Mouse (Mus musculus) layer of hippocampus, postnatal 14 days (tissue): ENCODE measurements around the gene Fdxr. TPM values are rescaled to one million over a fixed set of nuclear protein-coding genes. Genes with fewer than 3 reads are reported as not detected.

Source experiments
- DNase-seq, 2 experiments: peaks; one replicate each; pipeline ENCODE4 v3.0.0; 2021 to 2022; ENCODE audit warnings: low spot score in 2 of 2, mixed read lengths in 1 of 2
- long read RNA-seq, 2 experiments: library from polyadenylated mRNA; stranded (forward); transcript quantifications; one replicate each; pipeline ENCODE4 v2.0.0; 2021
- total RNA-seq, 2 experiments: library from RNA; stranded (reverse); gene quantifications; 2 replicates each; pipeline ENCODE4 v1.2.3; 2021

Gene Fdxr
- total RNA-seq, result 10 to 100 TPM; 19.4 to 21.3 TPM
- long read RNA-seq, experiment 1, transcript Fdxr-201 (12 exons, 1,948 nt), result major isoform, 9 of 17 reads
- long read RNA-seq, experiment 1, partial matches to known transcripts, result 2 of 17 reads
- long read RNA-seq, experiment 1, other reads (novel, unspliced or antisense), result 6 of 17 reads
- long read RNA-seq, experiment 2, transcript Fdxr-201 (12 exons, 1,948 nt), result major isoform, 11 of 20 reads
- long read RNA-seq, experiment 2, partial matches to known transcripts, result 1 of 20 reads
- long read RNA-seq, experiment 2, other reads (novel, unspliced or antisense), result 8 of 20 reads

DNA sequence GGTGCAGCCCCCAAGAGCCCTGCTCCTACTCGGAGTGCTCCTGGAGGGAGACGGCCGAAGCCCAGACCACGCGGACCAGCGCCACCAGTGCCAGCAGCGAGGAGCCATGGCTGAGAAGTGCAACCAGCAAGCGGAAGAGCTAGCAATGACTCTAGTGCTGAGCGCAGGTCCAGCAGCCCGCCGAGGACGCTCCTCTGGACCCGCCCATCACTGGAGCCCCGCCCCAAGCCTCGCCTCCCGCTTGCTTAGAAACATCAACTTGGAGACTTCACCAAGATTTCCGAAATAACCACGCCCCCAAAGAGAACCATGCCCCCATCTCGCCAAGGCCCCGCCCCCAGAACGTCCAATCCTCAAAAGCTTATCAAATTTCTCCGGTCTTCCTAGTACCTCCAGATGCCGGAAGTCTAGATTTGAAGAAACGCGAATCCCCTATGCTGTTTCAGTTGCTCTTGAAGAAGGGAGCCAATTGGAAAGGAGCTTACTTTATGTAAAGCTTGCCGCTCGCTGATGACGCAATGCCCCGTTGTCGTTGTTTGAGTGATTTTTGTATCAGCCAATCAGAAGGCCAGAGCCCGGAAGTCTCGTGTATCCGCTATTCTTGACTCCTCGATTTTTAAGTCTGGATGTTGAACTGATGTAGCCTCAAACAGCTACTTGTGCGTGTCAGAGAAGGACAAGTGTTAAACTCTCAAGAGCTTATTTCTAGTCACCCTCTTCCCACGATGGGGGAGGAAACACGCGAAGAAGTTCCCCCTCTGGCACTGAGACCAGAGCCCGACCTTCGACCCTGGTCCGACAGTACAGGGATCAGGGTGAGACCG lies at the start of gene Fdxr:
TSS of gene Fdxr (minus strand) at position 271 of the 824 bp plus-strand sequence.
- peak; percentile 95 to 99 for DNase-seq

DNA sequence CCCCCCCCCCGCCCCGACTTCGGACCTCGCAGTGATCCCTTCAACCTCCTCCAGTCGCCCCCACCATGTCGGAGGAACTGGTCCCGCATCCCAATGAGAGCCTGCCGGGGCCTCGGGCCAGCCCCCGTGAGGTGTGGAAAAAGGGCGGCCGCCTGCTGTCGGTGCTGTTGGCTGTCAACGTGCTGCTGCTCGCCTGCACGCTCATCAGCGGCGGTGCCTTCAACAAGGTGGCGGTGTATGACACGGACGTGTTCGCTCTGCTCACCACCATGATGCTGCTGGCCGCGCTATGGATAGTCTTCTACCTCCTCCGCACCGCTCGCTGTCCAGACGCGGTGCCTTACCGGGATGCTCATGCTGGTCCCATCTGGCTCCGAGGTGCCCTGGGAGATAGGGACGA lies 46.5 kb upstream of the Fdxr start:
- DNase-seq, result no peak

DNA sequence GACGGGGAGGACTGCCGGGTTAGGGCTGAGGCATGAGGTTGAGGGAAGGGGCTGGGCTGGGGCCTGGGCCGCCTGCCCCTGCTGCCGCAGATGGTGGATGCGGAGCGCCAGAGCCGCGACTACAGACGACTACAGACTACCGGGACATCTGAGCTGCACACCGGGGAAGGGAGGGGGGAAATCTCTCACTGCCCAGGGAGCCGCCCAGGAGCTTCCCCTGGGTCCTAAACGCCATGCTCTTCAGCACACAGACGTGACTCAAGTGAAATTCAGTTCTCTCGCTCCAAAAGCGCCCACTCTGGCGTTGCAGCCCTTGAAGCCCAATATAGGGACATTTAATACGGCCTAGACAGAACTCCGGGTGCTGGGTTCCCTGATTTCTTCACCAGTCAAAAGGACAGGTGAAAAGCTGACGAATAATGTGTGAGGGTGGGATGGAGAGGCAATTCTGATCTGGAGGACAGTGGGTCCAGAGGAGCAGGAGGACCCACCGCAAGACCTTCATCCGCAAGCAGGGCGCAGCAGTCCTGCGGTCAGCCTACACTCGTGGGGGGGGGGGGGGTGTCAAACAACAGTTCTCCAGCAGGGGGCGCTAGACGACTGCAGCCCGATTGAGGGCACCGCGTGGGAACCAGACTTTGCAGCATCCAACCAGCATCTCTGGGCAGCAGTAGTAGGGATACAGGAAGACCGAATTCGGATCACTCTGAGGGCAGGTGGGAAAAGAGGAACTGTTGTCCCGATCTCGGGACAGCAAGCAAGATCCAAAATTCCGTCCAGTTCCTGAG lies 45.2 kb upstream of the Fdxr start, which contains the start of gene Ush1g:
TSS of gene Ush1g (minus strand) at position 136 of the 788 bp plus-strand sequence.
- peak in 1 of 2 experiments; percentile 33 for DNase-seq

DNA sequence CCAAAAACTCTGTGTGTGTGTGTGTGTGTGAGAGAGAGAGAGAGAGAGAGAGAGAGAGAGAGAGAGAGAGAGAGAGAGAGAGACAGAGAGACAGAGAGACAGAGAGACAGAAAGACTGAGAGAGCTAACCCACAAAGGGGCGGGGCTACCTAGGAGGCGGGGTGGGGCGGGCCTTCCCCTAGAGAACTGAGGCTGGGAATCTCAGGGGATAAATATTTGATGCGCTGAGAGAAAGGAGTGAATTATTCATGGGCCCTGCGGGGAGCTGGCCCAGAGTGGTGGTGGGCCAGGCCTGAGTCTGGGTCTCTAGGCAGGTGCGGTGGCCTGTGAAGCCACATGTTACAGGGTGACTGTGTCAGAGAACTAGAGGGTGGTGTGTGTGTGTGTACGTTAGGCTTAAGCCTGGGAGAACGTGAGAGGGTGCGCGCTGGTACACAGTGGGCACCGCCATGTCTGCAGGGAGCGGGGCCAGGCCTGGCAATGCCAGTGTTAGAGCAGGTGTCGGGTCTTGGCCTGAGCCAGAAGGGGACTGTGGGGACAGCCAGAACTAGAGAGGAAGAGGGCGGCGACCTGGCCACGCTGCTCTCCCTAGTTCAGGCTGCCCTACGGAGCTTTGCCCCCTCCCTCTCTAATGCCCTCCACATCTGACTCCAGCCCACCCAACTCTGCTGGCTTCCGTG lies 43.0 kb upstream of the Fdxr start:
- no peak for DNase-seq

DNA sequence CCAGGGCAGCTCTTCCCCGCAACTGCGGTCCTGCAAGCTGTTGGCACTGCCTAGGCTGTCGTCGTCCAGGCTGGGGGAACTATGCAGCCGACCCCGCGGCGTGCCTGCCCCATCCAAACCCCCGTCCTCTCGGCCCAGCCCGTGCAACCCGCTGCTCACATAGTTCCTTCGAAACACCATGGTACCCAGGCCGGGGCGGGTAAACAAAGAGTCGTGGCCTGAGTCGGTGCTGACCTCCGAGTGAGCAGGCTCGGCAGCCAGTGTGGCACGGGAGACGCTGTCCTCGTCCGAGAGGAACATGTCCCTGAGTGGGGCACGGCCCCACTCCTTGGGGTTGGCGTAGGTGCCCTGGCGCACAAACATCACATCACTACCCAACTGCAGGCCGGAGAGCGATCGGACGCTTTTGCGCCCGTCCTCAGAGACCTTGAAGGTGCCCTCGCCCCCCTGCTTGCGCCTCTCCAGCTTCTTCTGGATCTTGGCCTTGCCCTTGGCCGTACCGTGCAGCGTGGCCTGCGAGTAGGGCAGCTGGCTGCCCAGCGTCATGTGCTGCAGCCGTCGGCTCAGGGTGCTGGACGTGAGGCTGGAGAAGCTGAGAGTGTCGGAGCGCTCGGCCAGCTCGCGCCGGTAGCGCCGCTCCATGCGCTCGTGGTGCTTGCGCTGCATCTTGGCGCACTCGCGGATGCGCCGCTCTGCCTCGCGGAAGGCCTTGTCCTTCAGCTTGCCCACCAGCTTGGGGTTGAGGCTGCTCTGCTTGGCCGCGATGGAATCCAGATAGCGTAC lies 41.6 kb upstream of the Fdxr start:
- DNase-seq, result no peak

DNA sequence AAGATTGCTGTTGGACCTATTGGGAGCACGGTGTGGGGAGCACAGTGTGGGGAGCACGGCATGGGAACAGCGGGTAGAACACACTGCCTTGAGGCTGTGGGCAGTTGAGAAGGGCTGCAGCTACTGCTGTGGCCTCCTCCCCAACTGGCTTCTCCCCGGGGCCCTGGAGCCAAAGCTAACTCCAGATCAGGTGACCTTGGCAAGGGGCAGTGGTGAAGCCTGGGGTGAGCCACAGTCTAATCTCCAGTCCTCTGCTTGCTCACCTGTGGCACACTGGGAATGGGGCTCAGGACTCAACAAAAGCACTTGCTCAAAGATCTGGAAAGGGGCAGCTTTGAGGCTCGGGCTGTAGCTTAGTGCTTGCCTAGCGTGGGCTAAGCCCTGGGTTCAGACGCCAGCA lies 40.4 kb upstream of the Fdxr start:
- DNase-seq, result no peak

DNA sequence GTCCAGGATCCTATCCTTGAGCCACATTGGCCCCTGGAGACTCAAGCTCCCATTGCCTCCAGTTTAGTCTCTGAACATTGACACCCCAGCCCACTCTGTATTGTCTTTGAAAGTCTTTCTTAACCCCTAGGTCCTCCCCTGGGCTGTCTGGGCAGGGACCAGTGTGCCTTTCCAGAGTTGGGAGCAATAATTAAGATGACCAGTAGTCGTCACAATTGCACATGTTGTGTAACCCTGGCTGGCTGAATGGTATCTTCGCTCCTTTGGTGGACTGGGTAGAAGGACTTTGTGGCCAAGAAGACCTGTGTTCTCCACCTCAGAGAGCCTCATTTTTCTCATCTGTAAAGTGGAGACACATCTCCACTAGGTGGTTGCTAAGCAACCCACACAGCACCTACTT lies 37.4 kb upstream of the Fdxr start:
- no peak for DNase-seq

DNA sequence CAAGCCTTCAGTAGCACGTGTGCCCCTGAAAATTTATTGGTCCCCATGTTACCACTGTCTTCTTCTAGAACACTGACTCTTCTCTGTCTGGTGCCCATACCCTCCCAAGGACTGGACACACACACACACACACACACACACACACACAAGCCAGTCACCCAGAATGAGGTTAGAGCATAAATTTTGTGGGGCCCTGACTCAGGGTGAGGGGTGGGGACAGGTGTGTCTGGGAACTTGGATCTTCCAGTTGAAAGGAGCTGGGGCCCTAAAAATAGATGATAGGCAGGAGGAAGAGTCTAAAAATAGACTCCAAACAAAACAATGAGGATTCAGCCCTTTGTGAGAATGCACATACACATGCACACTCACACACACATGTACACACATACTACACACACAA lies 31.9 kb upstream of the Fdxr start:
- no peak for DNase-seq

DNA sequence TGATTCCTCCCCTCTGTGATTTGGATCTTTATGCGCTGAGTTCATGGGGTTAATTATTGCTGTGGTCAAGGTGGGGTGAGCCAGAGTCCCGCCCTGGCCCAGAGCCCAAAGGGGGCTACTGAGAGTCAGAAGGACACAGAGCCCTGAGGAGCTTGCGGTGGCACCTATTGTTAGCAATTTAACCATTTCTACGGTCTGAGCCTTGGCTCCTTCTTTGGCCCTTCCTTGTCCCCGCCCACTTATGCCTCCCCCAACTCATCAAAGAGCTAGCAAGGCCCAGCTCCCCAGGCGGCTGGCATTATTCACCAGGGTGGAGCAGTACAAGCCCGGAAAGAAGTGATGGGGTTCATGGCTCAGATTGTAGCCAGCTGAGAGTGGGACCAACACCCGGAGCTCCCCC lies 30.0 kb upstream of the Fdxr start, which contains the start of gene Otop2:
TSS of gene Otop2 (plus strand) at position 301 of the 400 bp plus-strand sequence.
- DNase-seq, result no peak

DNA sequence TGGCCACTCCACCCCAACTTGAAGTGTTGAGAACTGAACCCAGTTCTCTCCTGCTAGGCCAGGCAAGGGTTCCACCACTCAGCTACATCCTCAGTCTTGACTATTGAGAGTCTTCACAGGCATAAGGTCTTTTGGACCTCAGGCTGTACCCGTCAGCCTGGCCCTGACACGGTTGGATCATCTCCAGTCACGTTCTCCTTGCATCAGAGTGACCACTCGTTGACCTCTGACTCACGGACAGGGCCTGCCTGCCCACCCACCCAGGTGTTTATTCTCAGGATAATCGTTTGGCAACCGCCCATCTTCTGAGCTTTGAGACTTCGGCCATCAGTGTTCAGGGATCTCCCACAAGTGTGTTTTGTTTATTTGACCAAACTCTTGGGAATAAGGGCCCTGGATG lies 26.3 kb upstream of the Fdxr start:
- no peak for DNase-seq

DNA sequence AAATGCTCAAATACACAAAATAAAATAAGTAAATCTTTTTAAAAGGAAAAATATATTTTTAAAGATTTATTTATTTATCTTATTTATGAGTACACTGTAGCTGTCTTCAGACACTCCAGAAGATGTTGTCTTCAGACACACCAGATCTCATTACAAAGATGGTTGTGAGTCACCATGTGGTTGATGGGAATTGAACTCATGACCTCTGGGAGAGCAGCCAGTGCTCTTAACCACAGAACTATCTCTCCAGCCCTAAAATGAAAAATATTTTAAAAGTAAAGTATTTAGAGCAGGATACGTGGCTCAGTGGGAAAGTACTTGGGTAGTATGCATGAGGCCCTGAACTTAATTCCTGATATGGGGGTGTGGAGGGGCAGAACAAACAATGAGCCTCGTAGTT lies 24.5 kb upstream of the Fdxr start:
- DNase-seq, result no peak

DNA sequence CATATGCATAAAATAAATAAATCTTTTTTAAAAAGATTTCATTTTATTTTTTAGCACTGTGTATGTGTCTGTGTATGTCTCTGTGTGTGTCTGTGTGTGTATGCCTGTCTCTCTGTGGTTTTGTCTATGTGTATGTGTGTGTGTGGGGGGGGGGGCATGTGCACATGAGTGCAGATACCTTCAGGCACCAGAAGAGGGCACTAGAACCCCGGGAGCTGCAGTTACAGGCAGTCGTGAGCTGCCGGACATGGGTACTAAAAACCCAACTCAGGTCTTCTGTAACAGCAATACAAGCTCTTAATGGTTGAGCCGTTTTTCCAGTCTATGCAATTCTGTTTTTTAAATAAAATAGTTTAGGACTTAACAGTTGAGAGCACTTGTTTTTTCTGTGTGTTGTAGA lies 23.9 kb upstream of the Fdxr start:
- no peak for DNase-seq

DNA sequence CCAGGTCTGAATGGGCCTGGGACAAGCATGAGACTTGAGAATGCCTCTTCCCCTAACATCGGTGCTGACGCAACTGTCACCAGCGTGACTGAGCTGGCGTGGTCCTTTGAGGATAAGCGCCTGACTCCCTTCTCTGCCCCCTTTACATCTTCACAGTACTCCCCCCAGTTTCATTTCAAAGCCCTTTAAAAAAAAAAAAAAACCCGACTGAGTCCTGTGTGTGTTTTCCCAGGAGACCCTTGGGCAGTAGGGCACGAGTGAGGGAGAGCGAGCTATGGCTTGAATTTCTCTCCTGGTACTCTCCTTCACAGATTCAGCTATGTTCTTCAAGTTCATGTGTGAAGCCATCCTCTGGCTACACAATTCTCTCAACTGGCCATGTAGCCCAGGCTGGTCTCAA lies 21.3 kb upstream of the Fdxr start:
- no peak for DNase-seq

DNA sequence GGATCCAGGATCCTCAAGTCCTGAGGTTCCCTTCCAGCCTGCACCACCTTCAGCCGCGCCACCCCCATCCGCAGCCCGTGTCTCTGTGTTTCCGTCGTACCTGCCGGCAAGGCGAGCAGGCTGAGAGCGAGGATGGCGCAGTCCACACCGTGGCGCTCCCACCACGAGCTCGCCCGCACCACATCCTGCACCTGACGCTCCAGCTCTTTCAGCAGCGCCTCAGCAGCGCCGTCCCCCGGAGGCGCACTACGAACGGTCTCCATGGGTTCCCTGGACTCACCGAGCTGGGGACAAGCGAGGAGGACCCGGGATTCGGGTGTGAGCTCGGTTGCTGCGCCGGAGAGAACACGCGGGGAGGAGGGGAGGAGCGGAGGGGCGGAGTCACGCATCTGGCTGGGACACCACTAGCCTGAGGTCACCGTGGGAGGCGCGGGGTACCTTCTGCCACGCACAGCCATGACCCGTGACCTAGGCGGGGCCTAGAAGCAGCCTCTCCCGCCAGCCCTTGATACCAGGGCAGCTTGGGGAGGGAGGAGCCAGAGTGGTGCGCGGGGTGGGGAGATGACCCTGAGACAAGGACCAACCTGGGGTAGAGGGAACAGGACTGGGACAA lies 20.5 kb upstream of the Fdxr start, which contains the start of gene Fads6:
TSS of gene Fads6 (minus strand) at position 450 of the 613 bp plus-strand sequence.
- DNase-seq, result peak; percentile 54 to 55

DNA sequence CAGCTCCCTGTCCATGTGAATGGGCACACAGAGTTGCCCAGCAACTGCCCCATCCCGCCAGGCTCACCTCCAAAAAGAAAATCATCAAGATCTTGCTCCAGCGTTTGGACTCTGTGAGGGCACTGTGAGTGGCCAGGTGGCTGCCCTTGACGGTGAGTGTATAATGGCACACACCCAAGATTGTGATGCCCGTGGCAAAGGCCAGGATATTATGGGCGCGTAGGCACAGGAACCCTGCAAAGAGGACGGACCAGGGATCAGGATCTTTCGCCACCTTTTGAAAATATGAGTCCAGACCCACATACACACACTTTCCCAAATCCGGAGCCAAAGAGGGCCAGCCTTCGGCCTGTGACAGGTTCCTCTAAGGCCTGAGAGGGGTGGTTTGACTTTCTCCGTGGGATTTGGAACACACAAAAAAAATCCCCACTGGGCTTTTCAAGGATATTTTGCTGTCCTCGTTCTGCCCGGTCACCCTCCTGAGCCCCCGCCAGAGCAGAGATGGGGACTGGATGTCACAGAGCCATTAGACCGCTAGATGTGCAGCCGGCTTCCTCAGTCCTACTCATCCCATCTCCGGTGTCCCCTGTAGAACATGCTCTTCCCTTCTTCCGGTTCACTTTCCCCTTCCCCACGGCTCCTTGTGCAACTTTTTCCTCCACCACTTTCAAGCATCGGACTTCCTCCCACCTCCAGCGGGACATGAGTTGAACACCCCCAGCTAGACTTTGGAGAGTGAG lies 19.8 kb upstream of the Fdxr start:
- DNase-seq, result no peak

DNA sequence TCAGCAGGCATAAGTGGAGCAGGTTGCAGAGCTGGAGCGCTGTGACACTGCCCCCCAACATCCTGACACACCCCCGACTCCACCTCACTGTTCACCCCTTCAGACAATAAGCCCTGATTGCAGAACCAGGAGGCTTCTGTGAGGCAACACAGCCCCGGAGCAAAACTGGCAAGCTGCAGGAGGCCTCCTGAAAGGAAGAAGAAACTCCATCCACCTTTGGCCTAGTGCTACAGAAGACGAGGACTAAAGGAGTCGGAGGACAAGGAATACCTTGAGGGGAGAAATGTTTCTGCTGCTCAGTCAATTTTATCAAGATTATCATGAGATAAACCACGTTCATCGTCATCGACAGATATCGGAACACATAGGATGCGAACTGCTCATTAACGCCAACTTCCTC lies 19.1 kb upstream of the Fdxr start:
- DNase-seq, result no peak

DNA sequence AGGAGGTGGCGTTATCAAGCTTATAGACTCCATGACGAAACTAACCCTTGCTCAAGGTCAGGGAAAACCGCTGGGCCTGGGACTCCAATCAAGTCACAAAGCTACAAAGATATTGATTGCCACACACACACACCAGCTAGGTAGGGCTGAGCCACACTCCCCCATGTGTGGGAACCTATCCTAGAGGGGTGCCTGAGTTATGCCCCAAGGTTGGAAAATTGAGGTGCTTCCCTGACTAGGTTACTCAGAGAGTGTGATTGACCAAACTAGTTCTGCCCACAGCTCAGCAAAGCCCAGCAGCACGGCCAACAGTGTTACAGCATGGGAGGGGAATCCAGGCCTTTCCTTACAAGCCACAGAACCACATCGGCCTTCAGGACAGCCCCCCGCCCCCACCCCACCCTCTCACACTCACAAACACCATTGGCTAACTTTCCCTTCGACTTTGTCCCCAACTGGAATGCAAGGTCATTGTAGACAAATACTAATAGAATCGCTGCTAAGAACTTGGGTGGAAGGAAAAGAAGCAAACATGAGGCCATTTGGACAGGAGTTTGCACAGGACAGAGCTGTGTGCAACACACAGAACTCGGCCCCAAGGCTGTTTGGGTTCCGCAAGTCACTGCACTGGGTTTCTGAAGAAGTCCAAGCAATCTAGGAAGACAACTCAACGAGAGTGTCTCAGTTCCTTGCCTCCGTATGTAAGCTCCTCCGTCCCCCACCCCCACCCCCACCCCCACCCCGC lies 16.0 kb upstream of the Fdxr start:
- DNase-seq, result no peak

DNA sequence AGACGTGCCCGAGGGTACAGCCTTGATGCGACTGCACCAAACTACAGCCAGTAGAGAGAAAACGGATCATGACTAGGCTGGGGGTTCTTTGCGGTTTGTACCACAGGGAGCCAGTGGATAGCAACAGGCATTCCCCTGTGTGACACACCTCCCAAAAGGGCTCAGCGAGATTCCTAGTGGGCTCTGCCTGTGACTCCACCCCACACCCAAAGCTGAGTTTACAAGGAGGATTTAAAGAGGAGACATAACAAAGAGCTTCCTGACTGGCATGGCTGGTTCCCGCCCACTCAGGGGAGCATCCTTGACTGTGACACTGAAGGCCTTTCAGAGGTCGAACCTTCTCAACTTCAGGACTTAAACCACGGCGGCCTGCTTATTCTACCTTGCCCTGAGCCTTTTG lies 14.7 kb upstream of the Fdxr start:
- DNase-seq, result no peak
